Mouse (Mus musculus) central nervous system, embryonic 14 days (tissue): ENCODE data around the gene Chd5. TPM values are rescaled to one million over a fixed set of nuclear protein-coding genes. Genes with fewer than 3 reads are reported as not detected.

Experiments used
- polyA plus RNA-seq: library from polyadenylated mRNA; depleted of rRNA; stranded (reverse); fragments of >200 nt; gene quantifications from 2 replicates; pipeline ENCODE4 v1.2.3, GENCODE M21; 2012; rRNA removed

Gene Chd5
- polyA plus RNA-seq, result 25.6 and 28.8 TPM in 2 replicates

GRCm38 (mm10) chr4:152338419-152339292 is at the start of gene Chd5:
Gene Chd5, plus strand, starts transcription at chr4:152338651.

GRCm38 (mm10) chr4:152291562-152291961 is 46.9 kb upstream of the Chd5 start, which contains the start of gene Hes3:
Gene Hes3, minus strand, starts transcription at chr4:152291662.

DNA sequence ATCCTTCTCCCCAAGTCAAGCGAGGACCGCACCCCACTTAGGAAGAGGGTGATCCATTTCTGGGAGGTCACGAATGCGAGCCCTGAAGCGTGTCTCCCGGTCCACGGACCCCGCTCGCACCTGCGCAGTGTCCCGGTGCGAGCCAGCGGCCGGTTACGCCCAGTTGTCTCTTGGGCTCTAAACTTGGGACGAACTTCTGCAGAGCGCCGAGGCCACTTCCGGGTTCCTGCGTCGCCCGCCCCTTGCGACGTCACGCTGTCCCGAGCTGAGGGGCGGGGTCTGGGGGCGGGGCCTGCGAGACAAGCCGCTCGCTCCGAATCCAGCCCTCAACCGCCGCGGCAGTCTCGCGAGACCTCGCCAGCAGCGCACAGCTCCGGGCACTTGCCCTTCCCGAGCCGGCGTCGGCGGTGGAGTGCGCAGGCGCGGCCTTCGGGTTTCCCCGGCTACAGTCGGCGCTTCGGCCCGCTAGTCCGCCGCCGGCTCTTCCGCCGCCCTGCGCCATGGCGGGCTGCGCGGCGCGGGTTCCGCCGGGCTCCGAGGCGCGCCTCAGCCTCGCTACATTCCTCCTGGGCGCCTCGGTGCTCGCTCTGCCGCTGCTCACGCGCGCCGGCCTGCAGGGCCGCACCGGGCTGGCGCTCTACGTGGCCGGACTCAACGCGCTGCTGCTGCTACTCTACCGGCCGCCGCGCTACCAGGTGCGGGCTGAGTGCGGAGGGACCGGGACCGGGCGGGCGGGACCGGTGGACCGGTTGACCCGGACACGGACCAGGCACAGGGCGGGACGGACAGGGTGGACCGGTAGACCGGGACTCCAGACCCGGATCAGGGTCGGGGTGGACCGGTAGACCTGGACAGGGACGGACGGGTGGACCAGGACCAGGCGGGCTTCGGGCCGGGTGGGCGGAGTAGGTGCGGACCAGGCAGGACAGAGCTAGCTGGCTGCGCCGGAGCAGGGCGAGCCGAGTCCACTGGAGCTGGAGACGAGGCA is 41.3 kb upstream of the Chd5 start, which contains the start of gene Icmt:
Icmt (plus strand) TSS at position 354 of the 988 bp plus-strand sequence.

GRCm38 (mm10) chr4:152318517-152319234 is 19.8 kb upstream of the Chd5 start, which contains the start of gene Rnf207:
Gene Rnf207, minus strand, starts transcription at chr4:152318993.

GRCm38 (mm10) chr4:152325574-152326411 is 12.7 kb upstream of the Chd5 start, which contains the start of gene Rpl22:
Gene Rpl22, plus strand, starts transcription at chr4:152325742.

Other genes starting within 250 kb of the Chd5 start
- gene Tnfrsf25, start 222.7 kb upstream of the Chd5 start, polyA plus RNA-seq, result 4.1 and 4.5 TPM in 2 replicates
- gene Espn, start 186.3 kb upstream of the Chd5 start, polyA plus RNA-seq, result 0.28 and 1.1 TPM in 2 replicates
- gene Hes2, start 179.8 kb upstream of the Chd5 start, polyA plus RNA-seq, result not detected in 2 replicates
- 184 and 213 TPM in 2 replicates for gene Acot7, start 160.5 kb upstream of the Chd5 start, polyA plus RNA-seq
- 24.8 and 36.0 TPM in 2 replicates for gene Gpr153, start 64.4 kb upstream of the Chd5 start, polyA plus RNA-seq
- 0.55 and 0.64 TPM in 2 replicates for gene Hes3, start 47.0 kb upstream of the Chd5 start, polyA plus RNA-seq
- 21.1 and 22.5 TPM in 2 replicates for gene Icmt, start 41.4 kb upstream of the Chd5 start, polyA plus RNA-seq
- 9.2 and 9.3 TPM in 2 replicates for gene Rnf207, start 19.7 kb upstream of the Chd5 start, polyA plus RNA-seq
- gene Rpl22, start 12.9 kb upstream of the Chd5 start, polyA plus RNA-seq, result 501 and 537 TPM in 2 replicates
- 7.4 and 7.9 TPM in 2 replicates for gene Nphp4, start 138.1 kb downstream of the Chd5 start, polyA plus RNA-seq
- gene Kcnab2, start 139.2 kb downstream of the Chd5 start, polyA plus RNA-seq, result 11.4 and 13.7 TPM in 2 replicates